Mouse (Mus musculus): Measurements from ENCODE around the gene Akr1c13.

DNA sequence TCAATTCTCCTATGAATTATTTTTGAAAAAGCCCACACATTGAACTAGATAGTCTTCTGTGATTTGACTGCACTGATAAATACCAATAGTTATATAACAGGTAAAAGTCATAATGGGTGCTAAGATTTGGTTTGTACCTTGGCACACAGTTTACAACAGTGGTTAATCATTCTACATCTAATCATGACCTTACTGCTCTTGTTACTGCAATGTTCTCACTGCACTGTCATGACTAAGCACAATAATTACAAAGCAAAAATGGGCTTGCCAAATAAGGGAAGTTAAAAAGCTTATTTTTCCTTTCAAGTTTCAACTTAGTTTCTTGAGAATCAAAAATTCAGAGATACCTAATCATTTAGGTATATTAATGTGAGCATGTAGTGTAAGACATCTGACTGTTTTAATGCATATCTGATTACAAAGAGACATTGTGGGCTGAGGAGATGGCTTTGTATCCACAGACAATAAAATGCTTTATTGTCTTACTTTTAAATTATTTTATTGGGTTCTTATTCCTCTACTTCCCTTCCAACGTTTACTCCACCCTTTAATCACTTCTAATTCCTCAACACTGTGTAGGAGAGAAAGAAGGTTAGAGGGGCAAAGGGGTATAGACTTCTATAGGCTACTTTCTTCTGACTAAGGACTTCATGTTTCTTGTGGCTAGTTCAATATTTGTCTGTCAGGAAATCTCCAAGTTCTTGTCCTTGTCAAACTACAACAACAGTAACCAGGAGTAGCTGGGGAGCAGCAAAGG, 15.4 kb downstream of the Akr1c13 start:
- TF ChIP-seq GATA1 (IDR thresholded peaks at IDR 0.05; ENCODE audit: low read length) = no peak
- TF ChIP-seq TAL1 (IDR thresholded peaks at IDR 0.05; ENCODE audit: low read length) = no peak

Measured in erythroblast, embryonic 14.5 days (primary cell).